In genomic region chr4:137467525-137467924, GRCm38 (mm10) we compare ENCODE assay signal across 9 mouse cellular contexts. TPM values are rescaled to one million over a fixed set of nuclear protein-coding genes. Genes with fewer than 3 reads are reported as not detected.
A peak's percentile ranks its signal among the peaks of the same experiment; 100 is the strongest.
DNase-seq lines count a peak whose midpoint lies in the region; ATAC-seq lines count a peak whose summit lies in the region.
"Had no signal": no experiment of that assay in that cellular context is flagged by ENCODE, and none has a peak within 500 bp of the region (broad histone marks: within the 10 kb centered on the region; RNA-seq: fewer than 3 reads in every experiment).

No protein-coding gene starts in this region.

- H3K4me1 ChIP-seq in heart, embryonic 11.5 days (ENCODE audit: control insufficient read depth, insufficient read depth, low read length) = peaks cover 47% of the 10 kb centered on the region
- H3K4me1 ChIP-seq in lung, embryonic 16.5 days (replicated peaks; ENCODE audit: control insufficient read depth, insufficient read depth, low read length) = peaks cover 44% of the 10 kb centered on the region
- H3K4me1 ChIP-seq in heart, embryonic 16.5 days (ENCODE audit: control insufficient read depth, insufficient read depth, low read length) = peaks cover 50% of the 10 kb centered on the region
- H3K4me1 ChIP-seq in stomach, embryonic 15.5 days = peaks cover 46% of the 10 kb centered on the region

- H3K9ac ChIP-seq in heart, embryonic 11.5 days (ENCODE audit: low read depth, low read length) = no peak overlapping the region; the same call in none of the 2 replicates
- 0 out of 2 replicates have a peak overlapping the region, but pooled peaks have one; percentile 1 for H3K9ac ChIP-seq in lung, embryonic 16.5 days (ENCODE audit: low read length)
- H3K9ac ChIP-seq in heart, embryonic 16.5 days (ENCODE audit: low read length) = no peak overlapping the region
- no peak overlapping the region for H3K9ac ChIP-seq in stomach, embryonic 15.5 days

- H3K27ac ChIP-seq in heart, embryonic 11.5 days (ENCODE audit: low read depth, low read length) = peak overlapping the region; percentile 87
- peak overlapping the region; percentile 75 for H3K27ac ChIP-seq in lung, embryonic 16.5 days (ENCODE audit: low read length)
- H3K27ac ChIP-seq in heart, embryonic 16.5 days (ENCODE audit: low read length) = peak overlapping the region; percentile 78
- peak overlapping the region; percentile 78 for H3K27ac ChIP-seq in stomach, embryonic 15.5 days

- DNase-seq in heart, adult 9 months (ENCODE audit: low spot score in 2 of 2) = no peak
- no peak for DNase-seq in lung, adult 18-20 months
- DNase-seq in cerebellum, postnatal 4 days (ENCODE audit: low spot score in 2 of 2) = no peak
- DNase-seq in urinary bladder, adult 18-20 months (ENCODE audit: low spot score in 2 of 2) = no peak

- no peaks in the 10 kb centered on the region for H3K27me3 ChIP-seq in heart, embryonic 11.5 days (ENCODE audit: control insufficient read depth, insufficient read depth, low read length)
- H3K27me3 ChIP-seq in lung, embryonic 16.5 days (ENCODE audit: control insufficient read depth, insufficient read depth, low read depth, low read length) = no peaks in the 10 kb centered on the region
- H3K27me3 ChIP-seq in heart, embryonic 16.5 days (ENCODE audit: control insufficient read depth, insufficient read depth, low read length) = no peaks in the 10 kb centered on the region
- H3K27me3 ChIP-seq in stomach, embryonic 15.5 days (replicated peaks) = no peaks in the 10 kb centered on the region

- no peak overlapping the region for H3K4me3 ChIP-seq in heart, embryonic 11.5 days (ENCODE audit: low read depth, low read length)
- H3K4me3 ChIP-seq in lung, embryonic 16.5 days (ENCODE audit: low read length) = no peak overlapping the region
- no peak overlapping the region for H3K4me3 ChIP-seq in heart, embryonic 16.5 days (ENCODE audit: low read length)
- no peak overlapping the region for H3K4me3 ChIP-seq in stomach, embryonic 15.5 days (replicated peaks)

- H3K9me3 ChIP-seq in heart, embryonic 11.5 days (replicated peaks; ENCODE audit: control insufficient read depth, low read length) = no peaks in the 10 kb centered on the region
- no peaks in the 10 kb centered on the region for H3K9me3 ChIP-seq in lung, embryonic 16.5 days (ENCODE audit: control insufficient read depth, low read length)
- H3K9me3 ChIP-seq in heart, embryonic 16.5 days (replicated peaks; ENCODE audit: control insufficient read depth, low read length) = no peaks in the 10 kb centered on the region
- H3K9me3 ChIP-seq in stomach, embryonic 15.5 days = no peaks in the 10 kb centered on the region

- H3K4me2 ChIP-seq in heart, embryonic 11.5 days = no peak overlapping the region
- H3K4me2 ChIP-seq in lung, embryonic 16.5 days (ENCODE audit: low read depth, low read length) = no peak overlapping the region
- 0 out of 2 replicates have a peak overlapping the region, but pooled peaks have one; percentile 82 for H3K4me2 ChIP-seq in heart, embryonic 16.5 days (ENCODE audit: low read depth, low read length)
- H3K4me2 ChIP-seq in stomach, embryonic 15.5 days = no peak overlapping the region

- WGBS in heart, embryonic 11.5 days (ENCODE audit: insufficient replicate concordance) = 77% methylated on average over 2 of the region's 2 CpGs
- 82% methylated on average over 2 of the region's 2 CpGs for WGBS in lung, embryonic 16.5 days
- WGBS in heart, embryonic 16.5 days = 81% methylated on average over 2 of the region's 2 CpGs
- WGBS in stomach, embryonic 15.5 days = 77% methylated on average over 2 of the region's 2 CpGs

- no peaks in the 10 kb centered on the region for H3K36me3 ChIP-seq in heart, embryonic 11.5 days (ENCODE audit: control insufficient read depth, insufficient read depth, low read length)
- no peaks in the 10 kb centered on the region for H3K36me3 ChIP-seq in lung, embryonic 16.5 days (ENCODE audit: control insufficient read depth, insufficient read depth, low read length)
- no peaks in the 10 kb centered on the region for H3K36me3 ChIP-seq in heart, embryonic 16.5 days (ENCODE audit: control insufficient read depth, insufficient read depth)
- H3K36me3 ChIP-seq in stomach, embryonic 15.5 days = no peaks in the 10 kb centered on the region

- ATAC-seq in heart, embryonic 11.5 days (replicated peaks; ENCODE audit: insufficient number of reproducible peaks, low FRiP score, low TSS enrichment) = no peak
- ATAC-seq in lung, embryonic 16.5 days (ENCODE audit: low read depth) = no peak
- no peak for ATAC-seq in heart, embryonic 16.5 days (replicated peaks; ENCODE audit: extremely low read depth, insufficient read depth, low FRiP score)
- ATAC-seq in stomach, embryonic 15.5 days (ENCODE audit: insufficient read depth, low FRiP score, low read depth) = no peak

RNA-seq across cellular contexts. Expression of gene Hspg2, which starts 1.0 kb away (rescaled TPM):
- 55.5 and 56.4 TPM in 2 replicates for polyA plus RNA-seq in heart, embryonic 11.5 days (2014; fragmentation: Nextera tagmentation; extraction: Ambion mirVana)
- 34.7 and 35.2 TPM in 2 replicates for polyA plus RNA-seq in lung, embryonic 16.5 days (2015; fragmentation: Nextera tagmentation; extraction: Ambion mirVana)
- 52.0 and 56.3 TPM in 2 replicates for polyA plus RNA-seq in heart, embryonic 16.5 days (2015; fragmentation: Nextera tagmentation; extraction: Ambion mirVana)
- 28.5 and 28.9 TPM in 2 replicates for polyA plus RNA-seq in stomach, embryonic 15.5 days (2015; fragmentation: Nextera tagmentation; extraction: Ambion mirVana)

RNA-seq across cellular contexts. Expression of gene 1700013G24Rik, which starts 14.4 kb away (rescaled TPM):
- not detected in 2 replicates for polyA plus RNA-seq in heart, embryonic 11.5 days (2014; fragmentation: Nextera tagmentation; extraction: Ambion mirVana)
- not detected in 2 replicates for polyA plus RNA-seq in lung, embryonic 16.5 days (2015; fragmentation: Nextera tagmentation; extraction: Ambion mirVana)
- not detected in 2 replicates for polyA plus RNA-seq in heart, embryonic 16.5 days (2015; fragmentation: Nextera tagmentation; extraction: Ambion mirVana)
- not detected in 2 replicates for polyA plus RNA-seq in stomach, embryonic 15.5 days (2015; fragmentation: Nextera tagmentation; extraction: Ambion mirVana)
- polyA plus RNA-seq: frontal cortex, adult 2 months had no signal

RNA-seq across cellular contexts. Expression of gene Cela3b, which starts 37.2 kb away (rescaled TPM):
- not detected in 2 replicates for polyA plus RNA-seq in heart, embryonic 11.5 days (2014; fragmentation: Nextera tagmentation; extraction: Ambion mirVana)
- polyA plus RNA-seq in lung, embryonic 16.5 days (2015; fragmentation: Nextera tagmentation; extraction: Ambion mirVana) = not detected in 2 replicates
- 0.35 TPM in 1 of 2 replicates, not detected in the other for polyA plus RNA-seq in heart, embryonic 16.5 days (2015; fragmentation: Nextera tagmentation; extraction: Ambion mirVana)
- polyA plus RNA-seq in stomach, embryonic 15.5 days (2015; fragmentation: Nextera tagmentation; extraction: Ambion mirVana) = 232 and 273 TPM in 2 replicates
- polyA plus RNA-seq: frontal cortex, adult 2 months had no signal

RNA-seq across cellular contexts. Expression of gene Cela3a, which starts 57.9 kb away (rescaled TPM):
- not detected in 2 replicates for polyA plus RNA-seq in heart, embryonic 11.5 days (2014; fragmentation: Nextera tagmentation; extraction: Ambion mirVana)
- polyA plus RNA-seq in lung, embryonic 16.5 days (2015; fragmentation: Nextera tagmentation; extraction: Ambion mirVana) = not detected in 2 replicates
- polyA plus RNA-seq in heart, embryonic 16.5 days (2015; fragmentation: Nextera tagmentation; extraction: Ambion mirVana) = not detected in 2 replicates
- polyA plus RNA-seq in stomach, embryonic 15.5 days (2015; fragmentation: Nextera tagmentation; extraction: Ambion mirVana) = 0.26 and 0.36 TPM in 2 replicates
- polyA plus RNA-seq: frontal cortex, adult 2 months had no signal

Comparison
In these comparisons a context has a peak if more than half of its experiments do, and no peak if none do; other contexts are left out.
1. RNA of gene Cela3b, which starts 37.2 kb away (polyA plus RNA-seq): 232 to 273 TPM in stomach, embryonic 15.5 days; 0.35 TPM in heart, embryonic 16.5 days, not detected in heart, embryonic 11.5 days and not detected in lung, embryonic 16.5 days; every median in the first group is over 100 times any median in the second.
2. Peak in every context shown above with its lines, with median percentiles within 50 percentile points of each other: H3K27ac ChIP-seq.